Mouse (Mus musculus) lung, postnatal 0 days (tissue): Measurements from ENCODE around the gene Pes1. TPM values are rescaled to one million over a fixed set of nuclear protein-coding genes. Genes with fewer than 3 reads are reported as not detected.
A peak's percentile ranks its signal among the peaks of the same experiment; 100 is the strongest.

Experiments
- ATAC-seq: fragments of 200-750 bp; cut with Nextera tagmentation; 2 replicates; pipeline ENCODE4 v1.8.0; 2017; ENCODE audit warnings: moderate library complexity
- DNase-seq: peaks from one replicate; pipeline ENCODE4 v3.0.0-alpha.2; 2016; ENCODE audit warnings: low spot score
- H3K27ac ChIP-seq: fragments of 300-500 bp; sonication (generic); 2 replicates; pipeline ENCODE4 v1.5.1; 2014; ENCODE audit warnings: antibody characterized with exemption, mild to moderate bottlenecking, low read length, mixed read lengths
- H3K27me3 ChIP-seq: fragments of 300-500 bp; sonication (generic); replicated peaks from 2 replicates; pipeline ENCODE4 v1.6.1; 2014; ENCODE audit warnings: low read length, mixed read lengths; ENCODE audit not compliant: insufficient read depth
- H3K36me3 ChIP-seq: fragments of 300-500 bp; sonication (generic); 2 replicates; pipeline ENCODE4 v1.6.1; 2014; ENCODE audit warnings: low read length, mixed read lengths; ENCODE audit not compliant: insufficient read depth
- H3K4me1 ChIP-seq: fragments of 300-500 bp; sonication (generic); 2 replicates; pipeline ENCODE4 v1.6.1; 2014; ENCODE audit warnings: antibody characterized with exemption, low read depth, low read length, mixed read lengths; ENCODE audit not compliant: insufficient read depth
- H3K4me2 ChIP-seq: fragments of 300-500 bp; sonication (generic); replicated peaks from 2 replicates; pipeline ENCODE4 v1.6.1; 2014; ENCODE audit warnings: low read depth, mild to moderate bottlenecking, low read length, moderate library complexity, mixed read lengths
- H3K4me3 ChIP-seq: fragments of 300-500 bp; sonication (generic); 2 replicates; pipeline ENCODE4 v1.5.1; 2014; ENCODE audit warnings: low read depth, low read length
- H3K9ac ChIP-seq: fragments of 300-500 bp; sonication (generic); replicated peaks from 2 replicates; pipeline ENCODE4 v1.6.1; 2014; ENCODE audit warnings: low read depth, mild to moderate bottlenecking
- H3K9me3 ChIP-seq: fragments of 300-500 bp; sonication (generic); 2 replicates; pipeline ENCODE4 v1.6.1; 2016; ENCODE audit warnings: low read length, mixed read lengths
- CTCF ChIP-seq: IDR thresholded peaks from 2 replicates; pipeline ENCODE4 v1.5.1; 2016; ENCODE audit warnings: antibody characterized with exemption, mild to moderate bottlenecking
- EP300 ChIP-seq: IDR thresholded peaks from 2 replicates; pipeline ENCODE4 v1.6.1; 2016; ENCODE audit warnings: antibody characterized with exemption, mild to moderate bottlenecking, control low read depth
- WGBS: fragments of 180-500 bp; shearing (Covaris S2); extraction: QIAGEN DNeasy Blood & Tissue Kit; methylation state at CpG from one replicate; pipeline ENCODE4 v1.1.7; 2014; 5-methylcytosine and 5-hydroxymethylcytosine counted together
- polyA plus RNA-seq: library from polyadenylated mRNA; unstranded; fragments of >200 nt; fragmentation: Nextera tagmentation; extraction: Ambion mirVana; gene quantifications from 2 replicates; pipeline ENCODE4 v1.2.1, GENCODE M21; 2015

The Pes1 gene
- polyA plus RNA-seq = 34.2 and 38.3 TPM in 2 replicates

DNA sequence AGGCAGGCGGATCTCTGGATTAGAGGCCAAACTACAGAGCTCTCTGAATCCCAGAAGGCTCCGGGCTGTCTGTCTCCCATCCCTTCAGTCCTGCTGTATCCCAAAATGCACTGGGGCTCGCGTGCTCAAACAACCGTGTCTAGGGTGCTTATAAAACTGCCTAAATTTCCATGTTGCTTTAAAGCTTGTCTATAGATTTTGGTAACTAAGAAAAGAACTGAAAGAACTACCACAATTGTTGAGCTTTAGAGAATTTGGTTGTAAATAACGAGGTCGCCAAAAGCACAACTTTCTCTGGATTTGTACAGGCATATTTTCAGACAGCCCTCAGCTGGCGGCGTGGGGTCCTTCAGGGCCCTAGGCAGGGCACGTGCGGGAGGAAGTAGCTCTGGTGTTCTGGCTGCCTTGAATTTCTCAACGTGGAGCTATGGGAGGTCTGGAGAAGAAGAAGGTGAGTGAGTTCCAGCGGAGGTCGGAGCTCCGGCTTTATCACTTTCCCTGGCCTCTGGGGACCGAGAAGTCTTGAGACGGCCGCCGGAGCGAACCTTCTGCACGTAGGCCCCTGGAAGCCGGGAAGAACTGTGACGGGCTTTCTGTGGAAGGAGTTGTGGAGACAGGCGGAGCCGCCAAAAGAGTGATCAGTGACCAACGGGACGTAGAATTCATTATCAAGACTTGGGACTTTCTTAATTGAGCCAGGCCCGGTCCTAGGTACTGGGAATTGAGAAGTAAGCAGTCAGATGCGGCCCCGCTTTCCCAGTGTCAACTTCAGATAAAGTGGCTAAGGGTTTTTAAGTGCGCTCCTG, at the start of gene Pes1:
Gene Pes1, plus strand, starts transcription at position 366 of the 806 bp plus-strand sequence.
- H3K9ac ChIP-seq = peak within 1 kb of the TSS; percentile 68
- ATAC-seq (peak; percentile 97), DNase-seq (peak; percentile 93)
- no peaks in the 10 kb centered on the region; the same call in 1 of the 2 replicates for H3K4me1 ChIP-seq
- WGBS = under 1% methylated on average over 31 of the region's 31 CpGs
- H3K4me3 ChIP-seq = peak within 1 kb of the TSS; percentile 64
- no peaks in the 10 kb centered on the region for H3K27me3 ChIP-seq
- H3K9me3 ChIP-seq = no peaks in the 10 kb centered on the region
- peak within 1 kb of the TSS; percentile 82 for H3K27ac ChIP-seq
- TF ChIP-seq EP300 (peak; percentile 96), CTCF (0 out of 2 replicates have a peak, but pooled peaks have one; percentile 20)
- peak within 1 kb of the TSS; percentile 75 for H3K4me2 ChIP-seq
- no peaks in the 10 kb centered on the region for H3K36me3 ChIP-seq

DNA sequence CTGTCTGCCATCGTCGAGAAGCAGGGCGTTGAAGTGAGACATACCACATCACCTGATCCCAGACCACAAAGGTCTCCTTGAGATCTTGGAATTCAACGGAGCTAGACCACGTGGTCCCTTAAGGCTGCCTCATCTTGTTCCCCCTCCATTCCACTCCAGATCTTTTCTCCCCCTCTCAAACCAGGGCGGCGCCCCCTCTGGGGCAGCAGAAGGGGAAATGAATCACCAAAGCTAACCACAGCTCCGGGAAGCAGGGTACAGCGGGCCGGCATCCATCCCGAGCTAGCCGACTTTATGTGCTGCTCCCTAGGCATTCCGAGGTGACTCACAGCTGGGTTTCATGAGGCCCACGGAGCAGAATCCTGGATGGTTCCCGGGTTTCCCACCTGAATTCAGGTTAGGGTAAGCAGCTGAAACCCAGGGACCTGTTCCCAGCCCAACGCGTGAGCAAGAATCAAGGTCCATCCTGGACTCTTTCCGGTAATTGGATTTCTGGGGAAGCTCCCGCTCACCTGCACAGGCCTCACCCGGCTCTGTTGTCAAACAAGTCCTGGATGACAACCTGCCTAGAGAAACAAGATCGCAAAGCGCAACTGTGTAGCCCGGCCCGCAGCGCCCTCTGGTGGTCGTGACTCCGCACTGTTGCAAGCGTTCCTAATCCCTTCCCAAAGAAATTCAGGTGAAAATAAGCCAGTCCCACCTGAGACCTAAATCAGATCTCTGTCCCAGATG, 49.5 kb upstream of the Pes1 start, which contains the start of gene Slc35e4:
Gene Slc35e4, minus strand, starts transcription at position 556 of the 732 bp plus-strand sequence.
- ATAC-seq (peak; percentile 77), DNase-seq (peak; percentile 87)
- WGBS = under 1% methylated on average over 27 of the region's 28 CpGs
- H3K4me2 ChIP-seq = peak within 1 kb of the TSS; percentile 79
- H3K4me3 ChIP-seq = peak within 1 kb of the TSS; percentile 53
- peaks cover 15% of the 10 kb centered on the region for H3K4me1 ChIP-seq
- H3K27ac ChIP-seq = peak within 1 kb of the TSS; percentile 73
- no peaks in the 10 kb centered on the region for H3K9me3 ChIP-seq
- no peaks in the 10 kb centered on the region for H3K36me3 ChIP-seq
- H3K27me3 ChIP-seq = no peaks in the 10 kb centered on the region
- H3K9ac ChIP-seq = peak within 1 kb of the TSS; percentile 55
- TF ChIP-seq CTCF (peak; percentile 91), EP300 (peak; percentile 61)

- H3K27ac ChIP-seq = no peak overlapping the region
- peaks cover 4% of the 10 kb centered on the region; the same call in 1 of the 2 replicates for H3K4me1 ChIP-seq
- DNase-seq (no peak), ATAC-seq (no peak)
- peaks cover 16% of the 10 kb centered on the region; the same call in 1 of the 2 replicates for H3K36me3 ChIP-seq
- H3K9me3 ChIP-seq = no peaks in the 10 kb centered on the region
- no peak overlapping the region for H3K9ac ChIP-seq
- no peak overlapping the region for H3K4me3 ChIP-seq
- no peak overlapping the region for H3K4me2 ChIP-seq
- 39% methylated on average over 1 of the region's 1 CpGs for WGBS
- H3K27me3 ChIP-seq = no peaks in the 10 kb centered on the region
- TF ChIP-seq EP300 (no peak), CTCF (peak; percentile 66)
These were observed 45.0 kb upstream of the Pes1 start for GRCm38 (mm10) chr11:3918738-3919137.

DNA sequence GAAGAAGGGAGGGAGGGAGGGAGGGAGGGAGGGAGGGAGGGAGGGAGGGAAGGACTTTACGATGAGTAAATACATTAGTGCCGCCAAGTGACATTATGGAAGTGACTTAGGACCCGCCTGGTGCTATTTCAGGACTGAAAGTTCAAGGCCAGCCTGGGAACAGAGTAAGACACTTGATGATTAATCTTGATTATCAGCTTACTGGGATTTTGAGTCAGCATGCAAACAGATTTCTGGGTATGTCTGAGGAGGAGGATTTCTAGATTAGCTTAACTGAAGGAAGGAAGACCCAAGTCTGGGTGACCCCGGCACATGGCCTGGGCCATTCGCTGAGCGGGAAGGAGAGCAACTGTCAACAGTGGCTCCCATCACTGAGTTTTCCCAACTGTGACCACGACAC, 43.3 kb upstream of the Pes1 start:
- ATAC-seq (no peak), DNase-seq (no peak)
- Histone ChIP-seq H3K9ac (no peak overlapping the region), H3K27ac (no peak overlapping the region), H3K9me3 (no peaks in the 10 kb centered on the region), H3K4me1 (no peaks in the 10 kb centered on the region), H3K36me3 (peaks cover 27% of the 10 kb centered on the region; the same call in 1 of the 2 replicates), H3K4me2 (no peak overlapping the region), H3K4me3 (no peak overlapping the region), H3K27me3 (no peaks in the 10 kb centered on the region)
- TF ChIP-seq EP300 (no peak), CTCF (no peak)
- WGBS = 81% methylated on average over 7 of the region's 7 CpGs

GRCm38 (mm10) chr11:3921281-3921850, 42.4 kb upstream of the Pes1 start:
- no peak overlapping the region for H3K4me3 ChIP-seq
- H3K27me3 ChIP-seq = no peaks in the 10 kb centered on the region
- WGBS = 22% methylated on average over 8 of the region's 8 CpGs
- no peak overlapping the region for H3K4me2 ChIP-seq
- no peaks in the 10 kb centered on the region for H3K9me3 ChIP-seq
- H3K4me1 ChIP-seq = no peaks in the 10 kb centered on the region
- ATAC-seq = peak; percentile 57; the same call in 1 of the 2 replicates
- H3K27ac ChIP-seq = no peak overlapping the region
- H3K36me3 ChIP-seq = peaks cover 35% of the 10 kb centered on the region; the same call in 1 of the 2 replicates
- TF ChIP-seq CTCF (peak; percentile 83), EP300 (0 out of 2 replicates have a peak, but pooled peaks have one; percentile 29)
- peak; percentile 65 for DNase-seq
- no peak overlapping the region for H3K9ac ChIP-seq
